Mouse (Mus musculus) testis, adult 2 months (tissue): ENCODE measurements around the gene Jtb.

Experiments
- CTCF ChIP-seq: fragments of 200-500 bp; IDR thresholded peaks from 2 replicates; pipeline ENCODE4 v1.5.1; 2012; ENCODE audit warnings: low read depth, mild to moderate bottlenecking, inconsistent platforms, low read length, moderate library complexity; ENCODE audit not compliant: control insufficient read depth, insufficient read depth, insufficient replicate concordance
- POLR2A ChIP-seq: fragments of 200-500 bp; IDR thresholded peaks from 2 replicates; pipeline ENCODE4 v1.6.1; 2012; ENCODE audit warnings: low read depth, mild to moderate bottlenecking, inconsistent platforms, low read length, moderate library complexity; ENCODE audit not compliant: control insufficient read depth

- TF ChIP-seq CTCF (no peak), POLR2A (no peak)
These were observed 52.8 kb downstream of the Jtb start for GRCm38 (mm10) chr3:90284150-90284549.
